Mouse (Mus musculus) retina, embryonic 14.5 days (tissue): ENCODE data around the gene Ppm1j.
A peak's percentile ranks its signal among the peaks of the same experiment; 100 is the strongest.
"Not testable (repeated sequence)": the region's sequence is repeated elsewhere in the genome, so short reads cannot be mapped to it uniquely, and the experiment has no call there.

Experiments
- DNase-seq: peaks from one replicate; pipeline ENCODE4 v3.0.0-alpha.2; 2015; ENCODE audit warnings: low spot score

Ppm1j gene

GRCm38 (mm10) chr3:104780561-104781420 lies at the start of gene Ppm1j:
Gene Ppm1j (plus strand): TSS chr3:104781056.
- peak; percentile 70 for DNase-seq

DNA sequence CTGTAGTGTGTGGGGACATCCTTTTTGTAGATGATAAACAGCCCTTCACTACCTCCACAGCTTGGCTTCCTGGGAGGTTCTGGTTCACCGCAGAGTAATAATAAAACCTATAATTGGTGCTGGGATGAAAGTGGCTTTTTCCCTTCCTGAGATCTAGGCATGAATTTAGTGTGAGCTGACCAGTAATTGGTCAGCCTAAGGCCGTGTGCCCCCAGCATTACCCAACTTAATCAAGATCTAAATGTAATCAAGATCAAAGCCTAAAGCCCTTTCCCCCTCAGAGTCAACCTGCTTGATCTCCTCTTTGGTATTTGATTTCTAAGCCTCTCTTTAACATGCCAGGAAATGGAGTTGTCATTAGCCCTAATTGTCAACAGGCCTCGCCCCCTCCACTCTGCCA lies 47.9 kb upstream of the Ppm1j start:
- no peak for DNase-seq

GRCm38 (mm10) chr3:104734654-104735053 lies 46.2 kb upstream of the Ppm1j start:
- DNase-seq = no peak

DNA sequence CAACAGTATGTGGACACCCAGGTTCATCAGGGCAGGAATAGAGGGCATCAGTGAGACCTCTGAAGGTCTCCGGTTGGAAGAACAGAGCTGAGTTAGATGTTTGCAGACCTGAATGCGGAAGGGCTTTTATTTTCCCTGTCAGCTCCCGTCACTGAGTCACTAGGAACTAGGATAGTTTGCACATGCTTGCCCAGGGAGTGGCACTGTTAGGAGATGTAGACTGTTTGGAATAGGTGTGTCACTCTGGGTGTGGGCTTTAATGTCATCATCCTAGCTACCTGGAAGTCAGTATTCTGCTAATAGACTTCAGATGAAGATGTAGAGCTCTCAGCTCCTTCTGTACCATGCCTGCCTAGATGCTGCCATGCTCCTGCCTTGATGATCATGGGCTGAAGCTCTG lies 38.9 kb upstream of the Ppm1j start:
- DNase-seq = no peak

DNA sequence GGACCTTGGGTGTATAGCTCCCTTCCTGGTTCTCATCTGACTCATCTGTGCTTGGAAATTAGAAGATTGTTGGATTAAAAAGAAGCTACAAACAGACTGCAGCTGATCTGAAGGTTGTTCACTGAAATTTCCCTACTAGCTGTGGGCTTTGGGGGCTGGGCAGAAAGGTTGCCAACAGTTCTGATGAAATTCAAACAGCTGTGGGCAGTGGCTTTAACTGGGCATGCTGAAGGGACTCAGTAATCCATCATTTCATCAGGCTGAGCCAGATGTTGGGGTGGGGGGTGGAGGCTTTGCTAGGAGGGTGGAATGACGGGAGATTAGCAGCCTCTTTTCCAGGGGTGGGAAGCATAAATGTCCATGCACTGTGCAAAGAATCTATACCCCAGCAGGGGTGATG lies 37.7 kb upstream of the Ppm1j start:
- no peak for DNase-seq

GRCm38 (mm10) chr3:104743864-104744263 lies 37.0 kb upstream of the Ppm1j start:
- no peak for DNase-seq

- DNase-seq = peak; percentile 31
Observed at GRCm38 (mm10) chr3:104752845-104753244, 28.0 kb upstream of the Ppm1j start.

DNA sequence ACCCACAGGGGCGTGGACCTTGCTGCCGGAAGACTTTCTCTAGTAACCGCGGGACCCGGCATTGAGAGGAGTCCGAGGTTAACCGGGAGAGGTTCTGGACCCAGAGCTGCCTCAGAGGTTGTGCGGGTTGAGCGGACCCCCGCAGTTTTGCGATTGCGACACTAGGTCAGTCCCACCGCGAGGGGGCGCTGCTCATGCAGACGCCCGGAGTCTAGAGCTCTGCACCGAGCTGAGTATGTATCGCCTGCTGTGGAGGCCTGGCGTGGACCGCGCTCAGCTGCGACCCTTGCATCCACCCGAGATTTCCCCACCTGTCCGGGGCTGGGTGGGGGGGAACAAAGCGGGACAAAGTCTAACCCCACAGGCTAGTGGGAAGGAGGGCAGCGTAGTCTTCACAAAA lies 22.4 kb upstream of the Ppm1j start:
- DNase-seq = peak; percentile 93

GRCm38 (mm10) chr3:104758869-104759268 lies 22.0 kb upstream of the Ppm1j start:
- DNase-seq = no peak

DNA sequence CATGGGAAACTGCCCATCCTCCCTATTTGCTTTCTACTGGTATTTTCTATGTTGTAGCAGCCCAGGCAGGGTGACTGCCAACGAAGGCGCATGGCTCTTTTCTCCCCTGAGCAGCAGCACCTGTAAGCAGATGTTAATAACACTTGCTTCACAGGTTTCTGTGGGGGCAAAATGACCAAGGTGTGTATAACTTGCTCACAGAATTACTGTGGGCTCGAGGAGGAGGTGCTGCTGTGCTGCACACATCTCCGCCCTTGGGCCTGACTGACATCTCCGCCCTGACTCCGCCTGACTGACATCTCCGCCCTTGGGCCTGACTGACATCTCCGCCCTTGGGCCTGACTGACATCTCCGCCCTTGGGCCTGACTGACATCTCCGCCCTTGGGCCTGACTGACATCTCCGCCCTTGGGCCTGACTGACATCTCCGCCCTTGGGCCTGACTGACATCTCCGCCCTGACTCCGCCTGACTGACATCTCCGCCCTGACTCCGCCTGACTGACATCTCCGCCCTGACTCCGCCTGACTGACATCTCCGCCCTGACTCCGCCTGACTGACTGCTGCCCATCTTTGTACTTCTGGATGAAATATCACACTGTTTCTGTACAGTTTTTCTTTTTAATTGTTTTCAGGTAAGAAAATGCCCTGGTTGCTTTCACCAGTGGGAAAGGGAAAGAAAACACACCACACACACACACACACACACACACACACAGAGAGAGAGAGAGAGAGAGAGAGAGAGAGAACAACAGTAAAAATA lies 18.6 kb upstream of the Ppm1j start:
- DNase-seq = not testable (repeated sequence)

DNA sequence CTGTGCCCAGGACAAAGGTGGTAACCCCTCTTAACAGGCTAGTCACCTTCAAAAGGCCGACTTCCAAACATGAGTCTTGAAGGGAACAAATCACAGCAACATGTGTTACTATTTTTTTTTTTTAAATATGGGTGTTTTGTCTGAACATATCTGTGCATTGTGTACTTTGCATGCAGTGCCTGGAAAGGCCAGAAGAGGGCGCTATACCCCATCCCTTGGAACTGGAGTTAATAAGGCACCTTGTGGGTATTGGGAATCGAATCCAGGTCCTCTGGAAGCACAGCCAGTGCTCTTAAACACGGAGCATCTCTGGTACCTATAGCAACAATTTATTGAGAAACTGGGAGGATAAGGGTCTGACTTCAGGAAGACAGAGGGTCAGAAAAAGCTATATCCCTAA lies 15.8 kb upstream of the Ppm1j start:
- DNase-seq = no peak

DNA sequence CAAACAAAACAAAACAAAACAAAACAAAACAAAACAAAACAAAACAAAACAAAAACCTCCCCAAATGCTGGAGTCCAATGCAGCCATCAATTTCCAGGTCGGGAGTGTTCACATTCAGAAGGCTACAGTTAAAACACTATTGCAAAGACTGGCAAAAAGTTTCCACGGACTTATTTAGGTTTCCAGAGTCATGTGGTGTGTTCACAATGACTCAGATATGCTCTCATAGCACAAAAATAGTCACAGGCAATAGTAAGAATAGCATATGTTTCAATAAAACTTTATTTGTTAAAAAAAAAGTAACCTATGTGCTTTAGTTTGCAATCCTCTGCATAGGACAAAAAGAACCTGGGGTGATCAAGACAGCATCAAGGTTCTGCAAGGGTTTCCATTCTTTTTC lies 13.7 kb upstream of the Ppm1j start:
- no peak for DNase-seq

DNA sequence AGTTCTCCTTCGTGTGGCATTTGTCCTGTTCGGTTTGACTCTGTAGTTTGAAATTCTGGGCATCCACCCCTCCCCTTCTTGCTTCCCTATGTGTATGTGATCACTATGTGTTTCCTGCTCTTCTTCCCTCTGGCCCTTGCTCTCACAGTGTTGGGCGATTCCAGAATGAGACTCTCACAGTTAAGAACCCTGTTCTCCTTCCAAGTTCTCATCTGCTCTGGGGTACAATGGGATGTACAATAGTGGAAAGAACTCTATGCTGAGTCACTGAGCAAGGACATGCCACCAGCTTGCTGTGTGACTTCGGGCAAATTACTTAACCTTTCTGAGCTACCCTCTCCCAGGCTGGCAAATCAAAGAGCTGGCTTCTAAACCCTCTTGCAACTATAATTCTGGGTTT lies 13.1 kb upstream of the Ppm1j start:
- no peak for DNase-seq

DNA sequence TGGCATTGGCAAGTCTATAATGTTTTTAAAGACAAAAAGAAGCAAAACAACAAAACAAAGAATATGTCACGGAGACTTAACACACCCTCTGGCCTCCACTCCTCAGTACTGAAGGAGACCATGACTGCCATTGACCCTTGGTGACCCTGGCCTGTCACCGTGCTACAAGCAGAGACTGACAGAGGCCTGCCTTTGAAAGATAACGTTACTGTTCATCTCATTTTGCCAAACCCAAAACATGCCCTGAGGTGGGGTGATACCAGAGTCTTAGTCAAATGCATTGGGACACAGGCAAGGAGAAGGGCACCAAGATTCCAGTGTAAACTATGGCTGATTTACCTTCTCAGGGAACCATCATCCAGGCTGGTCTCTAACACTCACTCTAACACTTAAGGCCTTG lies 11.7 kb upstream of the Ppm1j start:
- DNase-seq = no peak

DNA sequence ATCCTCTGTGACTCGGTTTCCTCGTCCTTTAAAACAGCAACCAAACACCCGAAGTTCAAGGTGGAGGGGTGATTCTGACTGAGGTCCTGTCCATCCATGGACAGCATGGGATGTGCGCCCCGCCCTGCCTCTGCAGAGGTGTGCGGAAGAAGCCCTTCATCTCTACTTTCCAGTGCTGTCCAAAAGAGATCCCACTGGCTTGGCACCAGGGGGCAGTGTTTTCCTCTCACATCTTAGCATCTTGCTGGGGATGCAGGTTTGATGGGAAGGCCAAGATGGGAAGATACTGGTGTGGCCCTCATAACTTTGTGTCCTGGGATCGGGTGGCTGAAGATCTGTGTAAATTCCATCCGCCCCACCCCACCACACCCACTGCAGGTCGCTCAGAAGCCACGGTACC lies 10.8 kb upstream of the Ppm1j start:
- peak; percentile 67 for DNase-seq

- no peak for DNase-seq
Observed at GRCm38 (mm10) chr3:104770918-104771317, 9.9 kb upstream of the Ppm1j start.

DNA sequence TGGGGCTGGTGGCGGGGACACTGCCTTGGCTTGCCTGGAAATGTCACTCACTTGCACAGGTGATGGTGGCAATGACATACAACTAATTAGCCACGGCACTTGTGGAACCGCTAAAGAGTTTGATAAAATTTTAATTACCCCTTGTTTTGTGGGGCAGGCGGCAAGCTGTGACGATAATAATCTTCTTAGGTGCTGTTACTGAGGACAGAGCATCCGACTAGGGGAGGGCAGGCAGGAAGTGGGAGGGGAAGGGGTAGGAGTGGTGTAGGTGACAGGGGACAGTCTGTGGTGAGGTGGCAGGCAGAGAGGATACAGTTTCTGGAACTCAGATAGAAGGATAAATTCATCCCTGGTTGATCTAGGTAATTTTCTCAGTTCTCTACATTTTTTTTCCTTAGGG lies 9.4 kb upstream of the Ppm1j start:
- DNase-seq = no peak

DNA sequence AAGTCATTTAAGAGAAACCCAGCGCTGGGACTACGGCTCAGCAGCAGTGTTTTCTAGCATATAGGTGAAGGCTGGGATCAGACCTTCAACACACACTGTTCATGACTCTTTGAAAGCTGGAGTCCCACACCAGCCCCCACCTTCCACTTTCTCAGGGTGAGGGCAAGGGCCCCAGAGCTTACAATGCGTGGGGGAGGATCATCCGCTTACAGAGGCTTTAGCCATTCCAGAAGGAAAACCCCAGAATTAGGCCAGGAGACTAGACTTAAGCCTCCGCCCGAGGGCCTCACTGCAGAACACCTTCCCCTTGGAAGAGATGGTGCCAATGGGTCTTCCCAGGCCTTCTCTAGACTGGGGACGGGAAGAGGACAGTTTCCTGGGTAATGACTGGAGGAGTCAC lies 7.6 kb upstream of the Ppm1j start:
- DNase-seq = no peak

DNA sequence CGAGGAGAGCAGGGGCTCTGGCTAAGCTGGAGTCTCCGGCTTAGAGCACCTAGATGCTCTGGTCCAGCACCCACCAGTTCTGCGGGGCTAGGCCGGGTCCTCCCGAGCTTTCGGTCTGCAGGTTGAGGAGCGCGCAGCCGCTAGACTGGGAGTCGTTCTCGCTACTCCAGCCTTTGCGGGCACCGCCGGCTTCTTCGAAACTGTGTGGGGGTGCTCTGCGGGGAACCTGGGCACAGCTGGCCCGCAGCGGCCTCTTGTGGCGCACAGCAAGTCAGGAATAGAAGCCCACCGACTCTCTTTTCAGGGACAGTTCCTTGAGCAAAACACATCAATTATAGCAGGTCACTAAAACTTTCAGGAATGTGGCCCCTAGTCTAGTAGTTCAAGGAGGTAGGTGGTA lies 3.5 kb upstream of the Ppm1j start:
- DNase-seq = peak; percentile 68

GRCm38 (mm10) chr3:104779949-104780348 lies 907 bp upstream of the Ppm1j start:
- peak; percentile 90 for DNase-seq

DNA sequence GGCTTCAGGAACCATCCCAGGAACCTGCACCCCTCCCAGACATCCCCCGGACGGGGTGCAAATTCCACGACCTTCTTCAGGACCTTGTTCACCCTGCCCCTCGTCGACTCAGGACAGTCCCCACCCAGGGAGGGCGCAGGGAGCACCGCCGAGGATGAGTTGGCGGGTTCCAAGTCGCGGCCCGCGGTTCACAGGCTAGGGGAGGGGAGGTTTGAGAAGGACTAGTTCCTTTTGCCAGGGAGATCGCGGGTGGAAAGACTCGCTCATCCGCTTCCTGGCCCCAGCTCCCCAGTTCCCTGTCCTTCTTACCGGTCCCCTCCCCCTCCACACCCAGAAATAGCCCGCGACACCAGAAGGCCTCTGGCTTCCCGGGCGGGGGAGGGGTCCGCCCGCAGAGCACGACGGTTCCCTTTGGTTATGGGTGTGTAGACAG lies 631 bp downstream of the Ppm1j start, which contains the start of gene Fam19a3:
Gene Fam19a3, minus strand, starts transcription at position 370 of the 433 bp plus-strand sequence.
- DNase-seq = peak; percentile 21

- no peak for DNase-seq
Observed at GRCm38 (mm10) chr3:104782061-104782681, 1.3 kb downstream of the Ppm1j start.
